Mouse (Mus musculus) lung, postnatal 14 days (tissue): ENCODE results near the gene Tcl1b5.
"Not testable (repeated sequence)": the region's sequence is repeated elsewhere in the genome, so short reads cannot be mapped to it uniquely, and the experiment has no call there.

Source experiments
- DNase-seq: peaks from one replicate; pipeline ENCODE4 v3.0.0; 2021

The Tcl1b5 gene

DNA sequence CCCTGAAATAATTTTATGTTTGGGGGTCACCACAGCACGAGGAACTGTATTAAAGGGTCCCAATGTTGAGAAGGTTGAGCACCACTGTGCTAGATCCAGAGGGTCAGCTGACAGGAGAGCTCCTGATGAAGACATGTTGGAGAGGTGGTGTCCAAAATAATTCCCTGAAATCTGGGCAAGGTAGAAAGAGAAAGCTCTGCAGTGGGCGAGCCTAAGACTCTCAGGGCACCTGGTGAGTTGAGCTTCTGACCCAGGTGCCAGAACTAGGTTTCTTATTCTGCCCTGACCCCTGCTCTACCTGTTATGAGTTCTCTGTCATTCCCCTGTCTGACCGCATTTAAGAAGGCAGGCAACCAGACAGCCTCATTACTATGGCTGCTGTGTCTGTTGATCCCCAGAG is at the start of gene Tcl1b5:
Gene Tcl1b5 (plus strand): TSS at position 301 of the 400 bp plus-strand sequence.
- DNase-seq, result not testable (repeated sequence)

DNA sequence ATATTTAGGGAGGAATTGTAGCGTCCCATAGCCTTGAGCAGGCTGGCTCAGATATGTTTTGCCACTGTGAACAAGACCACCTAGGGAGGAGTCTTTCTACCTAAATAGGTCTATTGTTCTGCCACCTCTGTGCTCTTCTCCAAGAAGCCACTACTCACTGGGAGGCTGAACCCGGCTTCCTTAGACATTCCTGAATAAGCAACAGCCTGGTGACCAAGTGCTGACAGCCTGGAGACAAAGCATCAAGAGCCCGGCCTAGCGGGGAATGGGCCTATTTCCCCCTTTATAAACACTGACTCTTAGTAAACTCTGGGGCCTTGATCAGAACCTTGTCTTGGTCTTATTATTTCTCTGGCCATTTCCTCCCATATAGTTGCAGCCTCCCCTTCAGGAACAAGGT is 49.6 kb upstream of the Tcl1b5 start:
- DNase-seq, result no peak

- no peak for DNase-seq
Measured at GRCm38 (mm10) chr12:105127607-105128006, 48.5 kb upstream of the Tcl1b5 start.

DNA sequence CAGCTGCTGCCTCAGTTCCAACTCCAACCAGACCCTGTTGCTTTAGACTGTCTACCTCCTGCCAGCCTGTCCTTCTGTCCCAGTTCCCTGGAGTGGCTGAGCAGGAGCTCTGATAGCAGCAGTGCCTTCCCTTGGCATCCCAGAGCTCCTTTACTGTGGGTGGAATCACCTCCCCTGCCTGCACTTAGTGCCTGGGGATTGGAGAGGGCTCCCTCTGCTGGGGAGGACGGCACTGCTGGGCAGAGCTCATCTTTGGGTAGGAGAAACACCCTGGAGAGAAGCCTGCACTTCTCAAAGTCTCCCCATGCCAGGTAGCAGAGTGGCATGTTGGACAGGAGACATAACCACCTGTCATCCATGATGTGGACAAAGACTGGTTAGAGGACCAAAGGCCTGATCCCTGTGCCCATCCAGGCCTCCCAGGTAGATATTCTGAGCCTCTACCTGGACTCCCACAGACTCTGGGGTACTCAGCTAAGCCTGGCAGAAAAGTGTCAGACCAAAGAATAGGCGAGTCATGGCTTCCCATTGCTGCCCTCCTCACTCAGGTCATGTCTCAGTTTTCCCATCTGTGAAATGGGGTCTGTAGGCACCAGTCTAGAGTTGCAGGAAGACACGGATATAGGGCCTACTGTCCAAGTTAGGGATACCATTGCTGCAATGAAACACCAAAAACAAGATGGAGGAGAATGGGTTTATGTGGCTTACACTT is 46.5 kb upstream of the Tcl1b5 start:
- DNase-seq, result not testable (repeated sequence)

DNA sequence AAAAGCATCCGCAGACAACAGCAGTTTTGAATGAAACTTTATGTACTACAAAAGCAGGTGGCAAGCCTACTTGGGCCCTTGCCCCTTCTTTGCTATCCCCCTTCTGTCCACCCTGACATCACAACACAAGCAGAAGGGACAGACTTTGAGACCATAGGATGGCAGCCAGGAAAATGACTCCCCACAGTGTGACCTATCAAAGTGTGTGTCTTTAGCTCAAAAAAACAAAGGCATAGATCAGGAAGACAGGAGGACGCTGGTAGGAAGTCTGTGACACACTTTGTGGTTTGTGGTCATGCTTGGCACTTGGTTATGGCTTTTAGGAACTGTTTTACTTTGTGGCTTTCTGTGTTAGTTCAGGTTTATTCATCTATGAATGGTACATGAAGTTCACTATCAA is 42.0 kb upstream of the Tcl1b5 start:
- not testable (repeated sequence) for DNase-seq

DNA sequence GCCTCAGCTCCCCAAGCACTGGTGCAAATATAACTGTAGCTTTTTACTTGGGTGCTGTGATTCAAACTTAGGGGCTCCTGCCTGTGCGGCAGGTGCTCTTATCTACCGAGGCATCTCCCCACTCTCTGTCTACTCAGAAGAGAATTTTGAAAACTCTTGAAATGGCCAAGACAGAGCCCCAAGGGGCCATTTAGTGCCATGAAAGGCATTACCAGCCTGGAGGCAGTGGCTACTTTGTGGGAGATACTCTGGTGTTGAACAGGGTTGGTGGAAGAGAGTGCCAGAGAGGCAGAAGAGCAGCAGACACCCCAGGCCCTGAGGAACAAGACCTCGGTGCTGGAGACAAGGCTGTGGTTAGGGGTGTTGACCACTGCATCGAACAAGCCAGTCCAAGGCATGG is 41.3 kb upstream of the Tcl1b5 start:
- DNase-seq, result not testable (repeated sequence)

GRCm38 (mm10) chr12:105137729-105138128 is 38.4 kb upstream of the Tcl1b5 start:
- not testable (repeated sequence) for DNase-seq

DNA sequence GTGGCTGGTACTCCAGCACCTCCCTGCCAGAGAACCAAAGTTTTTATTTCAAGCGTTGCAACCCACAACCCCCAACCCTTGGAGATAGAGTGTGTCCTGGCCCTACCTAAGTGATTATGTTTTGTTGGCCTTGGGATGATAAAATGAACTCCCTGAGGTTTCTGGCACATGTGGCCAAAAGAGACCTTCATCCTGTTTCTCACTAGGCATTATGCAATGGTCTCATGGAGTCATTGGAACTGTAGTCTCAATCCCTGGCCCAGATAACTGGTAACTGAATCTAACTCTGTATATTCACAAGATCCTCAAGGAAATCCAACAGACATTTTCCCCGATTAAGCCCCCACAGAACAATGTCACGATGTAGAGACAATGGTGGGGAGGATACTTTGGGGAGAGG is 33.0 kb upstream of the Tcl1b5 start:
- no peak for DNase-seq

- not testable (repeated sequence) for DNase-seq
Measured at GRCm38 (mm10) chr12:105144928-105145327, 31.2 kb upstream of the Tcl1b5 start.

- no peak for DNase-seq
Measured at GRCm38 (mm10) chr12:105145714-105146113, 30.4 kb upstream of the Tcl1b5 start, which contains the start of gene Tcl1b2. Gene Tcl1b2 (plus strand): TSS chr12:105146014.

DNA sequence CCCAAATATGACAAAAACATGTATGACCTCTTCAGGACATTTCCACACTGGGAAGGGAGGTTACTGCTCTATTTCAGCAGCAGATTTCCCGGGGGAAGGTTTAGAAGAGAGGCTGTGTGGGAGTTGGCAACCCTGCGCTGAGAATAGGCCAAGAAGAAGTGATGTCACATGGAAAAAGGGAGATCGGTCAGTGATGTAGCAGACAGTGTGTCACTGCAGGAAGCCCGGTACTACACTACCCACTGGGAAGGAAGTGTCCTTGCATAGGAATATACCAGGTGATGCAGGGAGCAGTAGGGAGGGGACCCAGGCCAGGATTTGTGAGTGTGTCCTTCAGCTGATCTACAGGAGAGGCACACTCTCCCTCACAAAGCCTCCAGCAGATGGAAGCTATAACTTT is 20.9 kb upstream of the Tcl1b5 start:
- DNase-seq, result not testable (repeated sequence)

GRCm38 (mm10) chr12:105158842-105159241 is 17.3 kb upstream of the Tcl1b5 start:
- DNase-seq, result no peak

- DNase-seq, result no peak
Measured at GRCm38 (mm10) chr12:105159390-105159789, 16.8 kb upstream of the Tcl1b5 start, which contains the start of gene Tcl1b1. Gene Tcl1b1 (plus strand): TSS chr12:105159690.

DNA sequence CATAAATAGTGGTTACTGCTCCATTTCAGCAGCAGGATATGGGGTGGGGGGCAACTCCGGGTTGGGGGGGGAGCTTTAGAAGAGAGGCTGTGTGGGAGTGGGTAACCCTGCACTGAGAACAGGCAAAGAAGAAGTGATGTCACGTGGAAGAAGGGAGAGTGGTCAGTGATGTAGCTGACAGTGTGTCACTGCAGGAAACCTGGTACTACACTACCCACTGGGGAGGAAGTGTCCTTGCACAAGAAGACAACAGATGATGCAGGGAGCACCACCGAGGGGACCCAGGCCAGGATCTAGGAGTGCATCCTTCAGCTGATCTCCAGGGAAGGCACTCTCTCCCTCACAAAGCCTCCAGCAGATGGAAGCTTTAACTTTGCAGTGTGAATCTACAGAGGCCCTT is 9.4 kb upstream of the Tcl1b5 start:
- DNase-seq, result no peak

GRCm38 (mm10) chr12:105173366-105173765 is 2.8 kb upstream of the Tcl1b5 start:
- peak; percentile 2 for DNase-seq

- peak; percentile 61 for DNase-seq
Measured at GRCm38 (mm10) chr12:105174318-105174717, 1.8 kb upstream of the Tcl1b5 start.

DNA sequence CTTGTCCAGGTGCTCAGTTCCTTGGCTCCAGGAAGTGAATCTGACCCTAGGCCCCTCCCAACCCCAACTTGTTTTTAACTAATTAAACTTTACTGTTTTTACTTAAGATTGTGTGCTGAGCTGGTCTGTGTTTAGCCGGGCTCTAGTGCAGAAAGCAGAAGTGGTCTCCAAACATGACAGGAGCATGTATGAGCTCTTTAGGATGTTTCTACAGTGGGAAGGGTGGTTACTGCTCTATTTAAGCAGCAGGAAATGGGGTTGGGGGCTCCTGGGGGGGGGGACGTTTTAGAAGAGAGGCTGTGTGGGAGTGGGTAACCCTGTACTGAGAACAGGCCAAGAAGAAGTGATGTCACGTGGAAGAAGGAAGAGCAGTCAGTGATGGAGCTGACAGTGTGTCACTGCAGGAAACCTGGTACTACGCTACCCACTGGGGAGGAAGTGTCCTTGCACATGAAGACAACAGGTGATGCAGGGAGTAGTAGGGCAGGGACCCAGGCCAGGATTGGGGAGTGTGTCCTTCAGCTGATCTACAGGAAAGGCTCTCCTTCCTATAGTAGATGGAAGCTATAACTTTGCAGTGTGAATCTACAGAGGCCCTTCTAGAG is 5.0 kb downstream of the Tcl1b5 start:
- not testable (repeated sequence) for DNase-seq

DNA sequence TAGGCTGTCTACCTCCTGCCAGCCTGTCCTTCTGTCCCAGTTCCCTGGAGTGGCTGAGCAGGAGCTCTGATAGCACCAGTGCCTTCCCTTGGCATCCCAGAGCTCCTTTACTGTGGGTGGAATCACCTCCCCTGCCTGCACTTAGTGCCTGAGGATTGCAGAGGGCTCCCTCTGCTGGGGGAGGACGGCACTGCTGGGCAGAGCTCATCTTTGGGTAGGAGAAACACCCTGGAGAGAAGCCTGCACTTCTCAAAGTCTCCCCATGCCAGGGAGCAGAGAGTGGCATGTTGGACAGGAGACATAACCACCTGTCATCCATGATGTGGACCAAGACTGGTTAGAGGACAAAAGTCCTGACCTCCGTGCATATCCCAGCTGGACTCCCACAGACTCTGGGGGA is 12.8 kb downstream of the Tcl1b5 start:
- peak; percentile 5 for DNase-seq

- DNase-seq, result not testable (repeated sequence)
Measured at GRCm38 (mm10) chr12:105190743-105191142, 14.6 kb downstream of the Tcl1b5 start, which contains the start of gene Tcl1b3. Gene Tcl1b3 (plus strand): TSS chr12:105191043.

- not testable (repeated sequence) for DNase-seq
Measured at GRCm38 (mm10) chr12:105199684-105200497, 23.7 kb downstream of the Tcl1b5 start.

DNA sequence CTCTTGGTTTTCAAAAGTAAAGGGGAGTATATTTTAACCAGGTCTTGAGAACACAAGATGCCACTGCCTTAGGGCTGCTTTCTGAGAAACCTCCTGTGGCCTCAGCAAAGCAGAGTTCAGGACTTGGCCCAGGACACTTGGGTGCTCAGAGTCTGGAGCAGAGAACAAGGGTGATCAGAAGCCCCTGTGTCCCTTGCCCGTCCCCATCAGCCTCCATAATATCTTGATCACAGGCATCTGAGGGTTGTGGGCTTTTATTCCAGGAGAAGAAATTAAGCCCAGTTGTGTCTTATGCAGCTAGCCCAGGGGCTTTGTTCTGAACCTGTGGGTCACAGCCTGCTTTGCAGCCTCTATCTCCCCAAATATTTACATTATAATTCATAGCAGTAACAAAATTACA is 25.5 kb downstream of the Tcl1b5 start, which contains the start of gene Tcl1b4:
Gene Tcl1b4 (plus strand): TSS at position 301 of the 400 bp plus-strand sequence.
- not testable (repeated sequence) for DNase-seq

DNA sequence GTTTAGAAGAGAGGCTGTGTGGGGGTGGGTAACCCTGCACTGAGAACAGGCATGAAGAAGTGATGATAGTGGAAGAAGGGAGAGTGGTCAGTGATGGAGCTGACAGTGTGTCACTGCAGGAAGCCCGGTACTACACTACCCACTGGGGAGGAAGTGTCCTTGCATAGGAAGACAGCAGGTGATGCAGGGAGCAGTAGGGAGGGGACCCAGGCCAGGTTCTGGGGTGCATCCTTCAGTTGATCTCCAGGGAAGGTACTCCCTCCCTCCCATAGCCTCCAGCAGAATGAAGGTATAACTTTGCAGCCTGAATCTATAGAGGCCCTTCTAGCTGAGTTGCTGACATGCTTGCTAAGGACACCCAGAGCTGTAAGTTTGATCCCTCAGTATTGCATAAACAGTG is 30.9 kb downstream of the Tcl1b5 start:
- no peak for DNase-seq

DNA sequence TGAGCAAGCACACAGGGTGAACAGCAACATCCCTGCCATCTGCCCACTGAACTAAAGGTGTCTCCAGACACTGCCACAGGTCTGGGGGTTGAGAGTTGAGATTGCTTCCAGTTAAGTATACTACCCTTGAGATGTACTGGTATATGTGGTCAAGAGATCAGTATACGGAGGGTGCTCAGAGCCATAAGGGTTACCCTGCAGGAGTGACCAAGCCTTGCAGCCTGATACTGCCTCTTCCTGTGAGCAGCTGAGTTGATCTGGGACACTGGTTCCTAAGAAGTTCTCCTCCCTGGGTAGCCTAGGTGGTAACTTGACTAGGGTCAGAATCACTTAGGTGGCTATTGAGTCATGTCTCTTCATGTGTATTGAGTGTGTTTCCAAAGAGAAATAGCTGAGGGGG is 32.3 kb downstream of the Tcl1b5 start:
- no peak for DNase-seq
